Mouse (Mus musculus): ENCODE data around the gene Capn8. TPM values are rescaled to one million over a fixed set of nuclear protein-coding genes. Genes with fewer than 3 reads are reported as not detected.

The Capn8 gene
- polyA plus RNA-seq, 1 experiment = not detected

DNA sequence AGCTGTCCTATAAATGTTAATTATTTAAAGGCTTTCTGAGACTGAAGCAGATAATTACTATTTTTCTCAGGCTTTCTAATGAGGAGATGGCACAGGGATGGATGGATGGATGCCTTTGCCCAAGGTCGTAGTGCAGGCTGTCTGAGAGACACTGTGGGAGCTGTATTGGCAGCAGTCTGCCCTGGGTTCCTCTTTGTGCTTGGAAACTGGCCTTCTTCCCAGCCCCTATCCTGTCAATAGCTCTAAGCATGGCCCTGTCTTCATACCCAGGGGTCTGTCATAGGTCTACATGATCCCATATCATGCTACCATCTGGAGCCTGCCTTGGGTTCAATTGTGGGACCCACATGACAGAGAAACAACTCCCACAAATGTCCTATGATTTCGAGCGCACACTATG lies 102.5 kb downstream of the Capn8 start:
- no peak overlapping the region for H3K4me3 ChIP-seq (replicated peaks; ENCODE audit: control insufficient read depth, low read depth, low read length)
- WGBS = 80% methylated on average over 3 of the region's 3 CpGs
- H3K27ac ChIP-seq (ENCODE audit: control insufficient read depth, insufficient read depth, low read depth, low read length, poor library complexity) = no peak overlapping the region
- no peaks in the 10 kb centered on the region for H3K4me1 ChIP-seq (ENCODE audit: control insufficient read depth, insufficient read depth, low read length)
- TF ChIP-seq CTCF (IDR thresholded peaks at IDR 0.05; ENCODE audit: control insufficient read depth, insufficient read depth, low read length) = no peak
- TF ChIP-seq POLR2A (IDR thresholded peaks at IDR 0.05; ENCODE audit: borderline replicate concordance, control insufficient read depth, low read depth, low read length) = no peak

DNA sequence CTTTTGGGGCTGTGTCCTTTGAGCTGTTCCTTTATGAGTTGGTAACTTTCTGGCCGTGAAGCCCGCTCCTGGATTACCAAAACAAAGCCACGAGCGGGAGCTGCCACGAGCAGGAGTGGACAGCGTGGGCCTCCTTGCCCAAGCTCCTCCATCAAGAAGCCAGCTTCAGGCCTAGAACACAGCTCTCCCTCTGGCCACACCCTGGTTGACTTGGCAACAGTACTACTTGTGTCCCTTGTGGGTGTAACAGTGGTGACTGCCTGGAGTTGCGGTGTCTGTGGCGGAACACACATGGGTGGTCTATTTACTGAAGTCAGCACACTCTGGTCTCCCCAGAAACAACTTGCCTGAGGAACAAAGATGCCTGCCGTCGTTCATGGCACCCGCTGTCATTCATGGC lies 104.9 kb downstream of the Capn8 start:
- Histone ChIP-seq H3K4me3 (replicated peaks; ENCODE audit: control insufficient read depth, low read depth, low read length) (no peak overlapping the region), H3K27ac (ENCODE audit: control insufficient read depth, insufficient read depth, low read depth, low read length, poor library complexity) (no peak overlapping the region), H3K4me1 (ENCODE audit: control insufficient read depth, insufficient read depth, low read length) (no peaks in the 10 kb centered on the region)
- WGBS = 83% methylated on average over 11 of the region's 11 CpGs
- TF ChIP-seq POLR2A (IDR thresholded peaks at IDR 0.05; ENCODE audit: borderline replicate concordance, control insufficient read depth, low read depth, low read length) (no peak), CTCF (IDR thresholded peaks at IDR 0.05; ENCODE audit: control insufficient read depth, insufficient read depth, low read length) (no peak)

- Histone ChIP-seq H3K4me1 (ENCODE audit: control insufficient read depth, insufficient read depth, low read length) (no peaks in the 10 kb centered on the region), H3K4me3 (replicated peaks; ENCODE audit: control insufficient read depth, low read depth, low read length) (no peak overlapping the region), H3K27ac (ENCODE audit: control insufficient read depth, insufficient read depth, low read depth, low read length, poor library complexity) (no peak overlapping the region)
- 53% methylated on average over 11 of the region's 11 CpGs for WGBS
- no peak for TF ChIP-seq POLR2A (IDR thresholded peaks at IDR 0.05; ENCODE audit: borderline replicate concordance, control insufficient read depth, low read depth, low read length)
- no peak for TF ChIP-seq CTCF (IDR thresholded peaks at IDR 0.05; ENCODE audit: control insufficient read depth, insufficient read depth, low read length)
Measured at GRCm38 (mm10) chr1:182670563-182671342, 105.9 kb downstream of the Capn8 start.

DNA sequence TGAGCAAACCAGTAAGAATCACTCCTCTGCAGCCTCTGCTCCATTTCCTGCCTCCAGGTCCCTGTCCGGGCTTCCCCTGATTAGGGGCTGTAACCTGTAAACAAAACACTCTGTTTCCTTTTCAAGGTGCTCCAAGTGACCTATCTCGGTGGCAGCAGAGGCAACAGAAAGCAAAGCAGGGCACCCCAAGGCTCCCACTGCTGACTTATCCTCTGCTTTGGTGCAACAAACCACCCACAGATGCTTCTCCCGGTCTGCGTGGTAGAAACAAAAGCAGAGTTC lies 106.5 kb downstream of the Capn8 start:
- Histone ChIP-seq H3K27ac (ENCODE audit: control insufficient read depth, insufficient read depth, low read depth, low read length, poor library complexity) (no peak overlapping the region), H3K4me3 (replicated peaks; ENCODE audit: control insufficient read depth, low read depth, low read length) (no peak overlapping the region), H3K4me1 (ENCODE audit: control insufficient read depth, insufficient read depth, low read length) (no peaks in the 10 kb centered on the region)
- 57% methylated on average over 4 of the region's 4 CpGs for WGBS
- TF ChIP-seq POLR2A (IDR thresholded peaks at IDR 0.05; ENCODE audit: borderline replicate concordance, control insufficient read depth, low read depth, low read length) = no peak
- TF ChIP-seq CTCF (IDR thresholded peaks at IDR 0.05; ENCODE audit: control insufficient read depth, insufficient read depth, low read length) = no peak

DNA sequence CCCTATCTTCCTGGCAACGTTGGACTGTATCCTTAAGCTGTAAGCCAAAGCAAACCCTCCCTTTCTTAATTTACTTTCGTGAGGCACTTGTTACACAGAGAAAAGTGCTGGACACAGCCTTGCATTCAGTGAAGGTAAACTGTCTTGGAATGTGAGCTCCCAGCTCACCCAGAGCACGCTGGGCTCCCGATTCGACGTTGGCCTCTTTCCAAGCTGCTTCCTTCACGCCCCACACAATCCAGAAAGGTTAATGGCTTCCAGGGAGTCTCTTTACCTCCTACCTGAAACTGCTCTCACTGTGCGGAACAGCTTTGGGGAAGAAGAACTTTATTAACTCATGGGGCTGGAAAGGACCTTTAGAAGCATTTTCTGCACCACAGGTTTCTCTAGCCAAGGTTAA lies 110.5 kb downstream of the Capn8 start:
- 86% methylated on average over 8 of the region's 8 CpGs for WGBS
- TF ChIP-seq CTCF (IDR thresholded peaks at IDR 0.05; ENCODE audit: control insufficient read depth, insufficient read depth, low read length) (no peak), POLR2A (IDR thresholded peaks at IDR 0.05; ENCODE audit: borderline replicate concordance, control insufficient read depth, low read depth, low read length) (no peak)
- H3K4me3 ChIP-seq (replicated peaks; ENCODE audit: control insufficient read depth, low read depth, low read length) = no peak overlapping the region
- no peaks in the 10 kb centered on the region for H3K4me1 ChIP-seq (ENCODE audit: control insufficient read depth, insufficient read depth, low read length)
- no peak overlapping the region for H3K27ac ChIP-seq (ENCODE audit: control insufficient read depth, insufficient read depth, low read depth, low read length, poor library complexity)

DNA sequence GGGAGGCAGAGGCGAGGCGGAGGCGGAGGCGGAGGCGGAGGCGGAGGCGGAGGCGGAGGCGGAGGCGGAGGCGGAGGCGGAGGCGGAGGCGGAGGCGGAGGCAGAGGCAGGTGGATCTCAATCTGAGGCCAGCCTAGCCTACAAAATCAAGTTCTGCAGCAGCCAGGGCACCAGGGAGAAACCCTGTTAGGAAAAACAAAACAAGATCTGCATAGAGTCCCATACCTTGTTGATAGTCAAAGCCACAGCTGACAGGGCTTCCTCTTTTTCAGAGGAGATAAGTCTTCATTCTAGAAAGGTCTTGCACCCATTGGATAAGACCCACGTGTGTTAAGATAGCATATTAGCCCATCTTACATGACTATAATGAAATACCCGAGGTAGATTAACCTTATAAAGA lies 113.3 kb downstream of the Capn8 start:
- Histone ChIP-seq H3K27ac (ENCODE audit: control insufficient read depth, insufficient read depth, low read depth, low read length, poor library complexity) (no peak overlapping the region), H3K4me1 (ENCODE audit: control insufficient read depth, insufficient read depth, low read length) (no peaks in the 10 kb centered on the region), H3K4me3 (replicated peaks; ENCODE audit: control insufficient read depth, low read depth, low read length) (no peak overlapping the region)
- TF ChIP-seq CTCF (IDR thresholded peaks at IDR 0.05; ENCODE audit: control insufficient read depth, insufficient read depth, low read length) = no peak
- TF ChIP-seq POLR2A (IDR thresholded peaks at IDR 0.05; ENCODE audit: borderline replicate concordance, control insufficient read depth, low read depth, low read length) = no peak
- 91% methylated on average over 17 of the region's 17 CpGs for WGBS

DNA sequence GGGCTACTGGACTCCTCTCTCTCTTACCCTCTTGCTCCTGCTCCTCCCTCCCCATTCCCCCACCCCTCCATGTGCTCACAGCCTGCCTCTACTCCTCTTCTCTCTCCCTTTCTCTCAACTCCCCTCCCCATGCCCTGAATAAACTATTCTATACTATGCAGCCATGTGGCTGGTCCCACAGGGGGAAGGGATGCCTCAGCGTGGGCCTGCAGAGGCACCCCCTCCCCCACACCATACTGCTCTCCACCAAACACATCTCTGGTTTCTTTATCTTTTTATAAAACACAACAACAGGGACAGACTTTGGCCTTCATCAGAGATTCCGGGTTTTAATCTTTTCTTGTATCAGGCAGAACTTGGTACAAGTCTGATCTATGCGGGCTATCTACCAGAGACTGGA lies 114.4 kb downstream of the Capn8 start:
- WGBS = 68% methylated on average over 3 of the region's 3 CpGs

DNA sequence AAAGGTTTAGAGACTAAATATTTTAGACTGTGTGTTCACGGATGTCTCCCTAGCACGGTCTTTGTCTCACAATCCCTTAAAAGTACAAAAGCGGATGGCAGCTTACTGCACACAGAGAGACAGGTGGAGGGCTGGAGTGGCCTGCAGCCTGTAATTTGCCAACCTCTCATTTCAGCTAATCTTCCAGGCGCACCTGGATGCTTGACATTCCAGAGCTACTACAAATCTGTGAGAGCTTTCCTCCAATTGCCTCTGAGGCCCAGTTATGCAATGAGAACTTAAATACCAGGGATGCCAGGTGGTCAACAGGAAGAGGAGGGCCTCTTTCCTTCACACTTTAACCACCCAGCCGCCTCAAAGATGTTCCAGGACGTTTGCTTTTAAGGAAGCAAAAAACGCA lies 114.8 kb downstream of the Capn8 start:
- TF ChIP-seq POLR2A (IDR thresholded peaks at IDR 0.05; ENCODE audit: borderline replicate concordance, control insufficient read depth, low read depth, low read length) (no peak), CTCF (IDR thresholded peaks at IDR 0.05; ENCODE audit: control insufficient read depth, insufficient read depth, low read length) (no peak)
- Histone ChIP-seq H3K4me3 (replicated peaks; ENCODE audit: control insufficient read depth, low read depth, low read length) (no peak overlapping the region), H3K27ac (ENCODE audit: control insufficient read depth, insufficient read depth, low read depth, low read length, poor library complexity) (no peak overlapping the region), H3K4me1 (ENCODE audit: control insufficient read depth, insufficient read depth, low read length) (no peaks in the 10 kb centered on the region)
- 50% methylated on average over 7 of the region's 7 CpGs for WGBS

More for the DNA sequence above, 114.4 kb downstream of the Capn8 start:
- H3K4me1 ChIP-seq (ENCODE audit: control insufficient read depth, insufficient read depth, low read length) = no peaks in the 10 kb centered on the region
- no peak overlapping the region for H3K4me3 ChIP-seq (replicated peaks; ENCODE audit: control insufficient read depth, low read depth, low read length)
- TF ChIP-seq POLR2A (IDR thresholded peaks at IDR 0.05; ENCODE audit: borderline replicate concordance, control insufficient read depth, low read depth, low read length) (no peak), CTCF (IDR thresholded peaks at IDR 0.05; ENCODE audit: control insufficient read depth, insufficient read depth, low read length) (no peak)
- no peak overlapping the region for H3K27ac ChIP-seq (ENCODE audit: control insufficient read depth, insufficient read depth, low read depth, low read length, poor library complexity)

Other genes starting within 250 kb of the Capn8 start
- 7.4 and 8.6 TPM in 2 replicates for gene Fbxo28, start 223.4 kb upstream of the Capn8 start, polyA plus RNA-seq (2011; ENCODE audit: insufficient read depth, insufficient read length, low replicate concordance, missing spikeins)
- 4.0 and 5.4 TPM in 2 replicates for gene Trp53bp2, start 155.8 kb upstream of the Capn8 start, polyA plus RNA-seq (2011; ENCODE audit: insufficient read depth, insufficient read length, low replicate concordance, missing spikeins)
- 12.2 and 30.1 TPM in 2 replicates for gene Capn2, start 47.4 kb upstream of the Capn8 start, polyA plus RNA-seq (2011; ENCODE audit: insufficient read depth, insufficient read length, low replicate concordance, missing spikeins)
- not detected in 2 replicates for gene Ccdc185, start 184.2 kb downstream of the Capn8 start, polyA plus RNA-seq (2011; ENCODE audit: insufficient read depth, insufficient read length, low replicate concordance, missing spikeins)
- 0.65 and 1.00 TPM in 2 replicates for gene Susd4, start 198.9 kb downstream of the Capn8 start, polyA plus RNA-seq (2011; ENCODE audit: insufficient read depth, insufficient read length, low replicate concordance, missing spikeins)

All from bone marrow, adult 2 months (tissue).